Mouse (Mus musculus): ENCODE data around the gene Mpi.

- no peak for TF ChIP-seq CTCF (conservative IDR thresholded peaks at IDR 0.05; ENCODE audit: insufficient read depth, insufficient read length, low read depth, low read length)
- TF ChIP-seq POLR2A (IDR thresholded peaks at IDR 0.05; ENCODE audit: low read depth, low read length): no peak
These were observed 48.2 kb upstream of the Mpi start for GRCm38 (mm10) chr9:57600620-57601352.
